Mouse (Mus musculus): ENCODE results near the gene Tbc1d22a. TPM values are rescaled to one million over a fixed set of nuclear protein-coding genes. Genes with fewer than 3 reads are reported as not detected.
A peak's percentile ranks its signal among the peaks of the same experiment; 100 is the strongest.

Gene Tbc1d22a
- total RNA-seq, 2 experiments from 2014 or later, result 32.3 TPM

DNA sequence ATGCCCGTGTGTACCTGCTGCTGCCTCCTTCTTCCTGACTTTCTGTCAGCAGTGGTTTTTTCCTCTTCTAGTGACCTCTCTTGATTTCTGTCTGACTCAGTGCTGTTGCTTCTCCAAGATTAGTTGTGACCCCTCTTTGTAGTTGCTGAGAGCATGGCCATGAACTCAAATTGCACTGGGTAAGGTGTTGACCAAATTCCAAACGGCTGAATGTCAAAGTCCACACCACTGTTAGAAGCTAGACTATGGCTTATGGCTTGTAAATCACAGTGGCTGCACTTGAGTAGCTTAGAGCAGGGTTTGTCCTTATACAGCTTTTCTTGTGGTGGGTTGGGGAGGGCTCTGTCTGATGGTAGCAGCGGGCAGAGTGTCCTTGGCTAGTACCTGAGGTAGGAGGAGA lies 156.6 kb downstream of the Tbc1d22a start:
- no peak for DNase-seq (ENCODE audit: low spot score in 2 of 2)

DNA sequence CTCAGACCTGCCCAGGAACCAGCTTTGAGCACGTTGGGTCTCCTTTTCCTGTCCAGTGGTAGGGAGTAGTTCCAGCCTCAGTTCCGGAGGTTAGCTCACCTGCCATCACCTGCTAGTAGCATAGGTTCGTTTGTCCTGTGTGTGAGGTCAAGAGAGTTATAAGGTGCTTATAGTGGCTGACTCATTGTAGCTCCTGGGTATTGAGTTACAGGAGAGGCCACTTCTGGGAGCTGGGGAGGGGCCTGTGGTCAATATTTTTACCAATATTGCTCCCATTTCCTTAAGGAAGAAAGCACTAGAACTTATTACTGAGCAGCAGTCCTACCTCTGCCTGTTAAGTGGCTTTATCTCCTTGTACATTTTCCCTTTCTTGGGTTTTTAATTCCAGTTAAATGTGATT lies 161.0 kb downstream of the Tbc1d22a start:
- no peak for DNase-seq (ENCODE audit: low spot score in 2 of 2)

DNA sequence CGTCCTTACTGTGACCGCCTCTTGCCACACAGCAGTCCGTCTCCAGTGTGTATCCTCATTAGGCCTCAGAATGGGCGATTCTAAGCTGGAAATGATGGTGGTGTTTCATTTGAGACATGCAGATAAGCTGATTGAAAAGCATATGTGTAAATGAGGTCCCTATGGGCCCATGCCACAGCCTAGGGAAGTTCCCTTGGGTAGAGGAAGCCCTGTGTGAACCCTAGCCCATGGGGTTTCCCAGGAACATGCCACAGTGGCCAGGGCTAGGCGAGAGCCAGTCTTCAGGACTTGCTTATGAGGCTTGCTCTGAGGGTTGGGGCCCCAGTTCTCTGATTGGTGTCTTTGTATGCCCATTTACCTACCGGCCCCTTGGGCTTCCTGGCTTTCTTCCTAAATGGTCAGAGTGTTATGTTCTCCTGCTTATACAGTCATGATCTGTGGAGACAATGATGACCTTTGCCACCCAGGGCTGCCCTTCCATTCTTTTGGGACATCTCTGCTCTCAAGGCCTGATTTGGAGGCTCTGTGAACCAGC lies 161.7 kb downstream of the Tbc1d22a start:
- DNase-seq (ENCODE audit: low spot score in 2 of 2), result no peak

DNA sequence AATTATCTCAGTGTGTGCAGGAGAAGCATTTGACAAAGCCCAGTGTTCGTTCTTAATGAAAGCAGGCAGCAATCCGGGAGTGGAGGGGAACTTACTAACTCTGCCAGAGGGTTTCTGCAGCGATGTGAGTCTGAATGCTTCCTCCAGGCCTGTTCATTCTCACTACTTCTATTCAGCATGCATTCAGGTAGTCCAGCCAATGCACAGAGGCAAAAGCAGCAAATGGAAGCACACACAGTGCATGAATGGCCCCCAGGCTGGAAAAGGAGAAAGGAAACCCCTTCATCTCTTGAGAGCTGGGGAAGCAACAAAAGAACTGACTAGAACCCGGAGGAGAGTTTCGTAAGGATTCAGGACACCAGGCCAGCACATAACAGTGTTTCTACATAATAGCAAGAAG lies 169.0 kb downstream of the Tbc1d22a start:
- DNase-seq (ENCODE audit: low spot score in 2 of 2), result no peak

DNA sequence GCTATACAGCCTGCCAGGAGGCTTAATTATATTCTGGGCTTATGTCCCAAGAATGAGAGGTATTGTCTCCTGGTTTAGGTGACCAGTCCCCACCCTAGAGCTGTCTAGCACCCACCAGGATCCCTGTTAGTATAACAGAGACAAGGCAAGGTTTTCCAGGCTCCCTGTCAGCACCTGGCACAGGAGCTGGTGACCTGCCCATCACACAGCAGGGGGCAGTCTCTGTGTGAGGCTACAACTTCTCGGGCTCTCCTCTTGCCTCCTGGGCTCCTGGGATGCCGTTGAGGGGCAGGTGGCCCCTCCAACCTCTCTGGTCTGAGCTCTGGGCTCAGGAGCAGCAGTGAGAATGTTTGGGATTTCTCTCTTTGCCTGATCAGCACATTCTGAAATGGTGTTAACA lies 171.2 kb downstream of the Tbc1d22a start:
- DNase-seq (ENCODE audit: low spot score in 2 of 2), result no peak

DNA sequence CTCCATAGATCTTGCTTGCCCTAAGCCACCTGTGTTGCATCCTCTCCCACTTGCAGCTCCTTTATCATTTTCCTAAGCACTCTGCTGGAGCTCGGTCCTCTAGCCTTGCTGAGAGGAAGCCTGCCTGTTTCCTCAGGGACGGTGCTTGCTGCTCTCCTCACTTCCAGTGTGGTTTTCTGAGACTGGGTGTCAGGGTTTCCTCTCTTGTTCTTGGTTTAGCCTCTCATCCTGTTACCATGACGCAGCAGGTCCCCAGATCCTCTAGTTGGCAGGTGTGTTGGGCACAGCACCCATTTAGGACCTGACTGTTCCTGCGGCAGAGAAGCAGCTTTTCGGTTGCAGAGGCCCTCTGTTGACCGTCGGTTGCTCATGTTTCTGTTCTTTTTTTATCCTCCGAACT lies 172.1 kb downstream of the Tbc1d22a start:
- DNase-seq (ENCODE audit: low spot score in 2 of 2), result no peak

DNA sequence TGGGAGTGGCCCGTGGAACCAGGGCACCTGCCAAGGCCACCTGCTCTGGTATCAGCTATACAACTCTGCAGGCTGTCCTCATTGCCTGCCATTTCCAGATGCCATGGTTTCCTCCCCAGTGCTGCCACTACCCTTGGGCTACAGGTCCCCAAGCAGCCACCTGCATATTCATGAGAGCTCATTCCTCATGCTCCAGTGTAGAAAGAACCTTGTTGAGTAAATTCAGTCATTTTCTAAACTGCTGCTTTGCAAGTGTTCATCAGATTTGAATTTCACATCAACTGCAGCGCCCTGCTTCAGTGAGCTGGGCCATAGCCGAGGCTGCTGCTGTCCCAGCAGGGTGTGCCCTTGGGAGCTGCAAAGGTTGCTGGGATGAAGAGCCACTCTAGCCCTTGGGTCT lies 174.3 kb downstream of the Tbc1d22a start:
- DNase-seq (ENCODE audit: low spot score in 2 of 2), result no peak

DNA sequence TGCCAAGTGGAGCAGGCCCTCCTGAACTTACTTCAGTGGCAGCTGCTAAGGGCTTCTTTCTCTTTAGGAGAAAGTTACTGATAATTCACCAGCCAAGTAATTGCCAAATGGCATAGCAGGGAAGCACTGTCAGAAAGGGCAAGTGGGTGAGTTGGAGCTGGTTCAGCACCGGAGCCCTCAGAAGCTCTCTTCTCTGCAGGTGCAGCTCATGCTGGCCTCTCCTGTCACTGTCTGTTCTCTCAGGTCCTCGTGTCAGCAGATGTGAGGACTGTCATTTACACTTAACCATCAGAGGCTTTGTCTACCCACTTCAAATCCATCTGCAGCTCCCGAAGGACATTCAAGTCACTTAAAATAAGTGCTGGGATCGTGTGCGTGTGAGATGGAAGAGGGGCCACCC lies 190.6 kb downstream of the Tbc1d22a start:
- no peak for DNase-seq (ENCODE audit: low spot score in 2 of 2)

DNA sequence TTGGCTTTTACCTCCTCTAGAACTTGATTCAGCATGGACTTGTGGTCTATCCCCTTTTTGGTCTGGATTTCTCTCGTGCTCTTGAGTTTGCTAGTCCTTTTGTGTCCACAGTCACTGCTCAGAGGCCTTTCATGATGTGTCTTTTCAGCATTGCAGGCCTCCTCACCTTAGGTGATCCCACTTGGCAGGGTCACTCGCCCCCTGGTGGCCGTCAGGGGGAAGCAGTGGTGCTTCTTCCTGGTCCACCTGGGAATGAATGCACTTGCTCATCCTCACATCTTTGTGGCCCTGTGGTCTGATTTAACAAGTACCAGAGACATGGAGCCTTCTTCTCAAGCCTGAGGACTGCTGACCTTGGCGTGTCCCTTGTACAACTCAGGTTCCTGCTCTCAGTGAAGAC lies 191.3 kb downstream of the Tbc1d22a start:
- DNase-seq (ENCODE audit: low spot score in 2 of 2), result peak; percentile 15 to 35

DNA sequence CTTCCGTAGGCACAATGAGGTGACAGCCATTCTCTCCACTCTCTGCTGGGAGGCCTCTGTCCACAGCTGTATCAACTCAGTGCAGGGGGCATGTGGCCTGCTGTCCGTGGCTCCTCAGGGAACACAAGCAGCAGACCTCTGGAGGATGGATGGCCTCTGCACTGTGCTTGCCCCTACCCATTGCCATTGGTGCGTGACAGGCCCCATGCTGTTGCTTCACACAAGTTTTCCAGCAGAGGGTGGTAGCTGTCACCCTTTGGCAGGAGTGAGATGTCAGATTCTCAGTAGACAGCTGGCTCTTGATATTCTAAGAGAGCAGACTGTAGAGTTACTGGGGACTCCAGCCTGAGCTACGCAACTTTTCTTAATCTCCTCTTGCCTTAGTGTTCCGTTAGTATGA lies 195.1 kb downstream of the Tbc1d22a start:
- no peak for DNase-seq (ENCODE audit: low spot score in 2 of 2)

DNA sequence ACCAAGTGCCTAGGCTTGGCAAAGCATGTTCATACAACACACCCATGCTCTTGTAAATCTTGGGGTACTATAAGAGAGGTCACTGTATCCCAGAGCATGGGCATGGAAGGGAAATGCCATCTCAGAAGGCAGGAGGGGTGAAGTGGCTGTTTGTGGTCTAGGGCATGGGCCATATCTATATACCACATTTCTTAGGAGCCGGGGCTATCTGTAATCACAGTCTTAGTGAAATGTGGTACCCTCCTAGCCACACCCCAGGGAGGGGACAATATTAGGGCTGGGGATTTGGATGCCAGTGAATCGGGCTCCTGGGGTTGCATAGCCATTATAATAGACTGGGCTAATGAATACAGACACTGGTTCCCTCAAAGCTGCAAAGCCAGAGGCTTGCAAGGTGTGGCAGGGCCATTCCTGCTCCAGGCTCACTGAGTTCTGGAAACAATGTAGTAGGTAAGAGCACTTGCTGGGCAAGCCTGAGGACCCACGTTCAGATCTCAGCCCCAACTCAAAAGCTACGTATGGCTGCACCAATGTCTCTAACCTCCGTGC lies 197.3 kb downstream of the Tbc1d22a start:
- DNase-seq (ENCODE audit: low spot score in 2 of 2), result no peak

DNA sequence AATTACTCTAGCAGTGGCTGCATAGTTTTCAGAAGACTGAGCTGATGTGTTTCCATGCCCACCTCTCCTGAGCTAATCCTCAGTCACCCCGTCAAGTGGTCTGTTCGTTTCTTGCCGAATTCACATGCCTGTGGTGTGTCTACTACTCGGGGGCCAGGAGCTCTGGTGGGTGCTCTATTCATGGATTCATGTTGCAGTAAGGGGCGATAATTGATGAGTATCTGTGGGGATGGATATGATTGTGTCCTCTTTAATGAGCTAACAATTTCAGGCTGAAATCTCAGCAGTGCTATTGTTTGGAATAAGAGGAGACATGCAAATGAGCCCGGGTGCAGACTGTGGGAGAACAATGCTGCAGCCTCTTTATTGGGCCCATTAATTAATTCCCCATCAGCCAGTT lies 201.7 kb downstream of the Tbc1d22a start:
- no peak for DNase-seq (ENCODE audit: low spot score in 2 of 2)

DNA sequence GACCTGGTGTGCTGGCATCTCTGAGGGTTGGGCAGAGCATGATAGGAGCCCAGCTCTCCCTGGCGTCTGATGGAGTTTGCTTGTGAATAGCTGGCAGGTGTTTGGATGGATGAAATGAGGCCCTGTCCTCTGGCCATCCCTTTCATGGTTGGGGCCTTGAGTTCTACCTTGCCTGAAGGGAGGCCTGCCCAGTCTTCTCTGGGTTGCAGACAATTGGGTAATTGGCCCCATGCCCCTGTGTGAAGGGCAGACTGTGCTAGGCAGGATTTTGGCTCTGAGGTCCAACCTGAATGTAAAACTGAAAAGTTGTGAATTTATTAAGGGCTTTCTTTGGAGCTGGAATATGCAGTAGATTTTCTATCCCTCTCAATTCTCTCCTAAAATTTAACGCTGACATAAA lies 204.2 kb downstream of the Tbc1d22a start:
- DNase-seq (ENCODE audit: low spot score in 2 of 2), result no peak

DNA sequence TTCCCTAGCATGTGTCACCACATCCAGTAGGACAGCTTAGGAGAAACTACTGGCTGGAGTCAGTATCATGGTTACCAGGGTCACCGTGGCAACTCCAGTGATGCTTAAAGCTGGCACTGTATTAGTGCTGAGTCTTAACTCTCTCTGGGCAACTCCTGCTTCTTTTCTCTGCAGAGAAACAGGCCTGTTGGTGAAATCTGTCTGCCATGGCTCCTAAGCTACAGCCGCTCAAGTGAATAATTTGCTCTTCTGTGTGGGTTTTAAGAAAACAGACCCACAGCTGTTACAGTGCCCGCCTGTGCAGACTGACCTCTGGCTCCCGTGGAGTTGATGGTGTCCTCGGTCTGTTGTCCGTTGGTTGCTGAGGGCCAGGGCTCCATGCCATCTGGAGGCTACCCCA lies 205.4 kb downstream of the Tbc1d22a start:
- no peak for DNase-seq (ENCODE audit: low spot score in 2 of 2)

DNA sequence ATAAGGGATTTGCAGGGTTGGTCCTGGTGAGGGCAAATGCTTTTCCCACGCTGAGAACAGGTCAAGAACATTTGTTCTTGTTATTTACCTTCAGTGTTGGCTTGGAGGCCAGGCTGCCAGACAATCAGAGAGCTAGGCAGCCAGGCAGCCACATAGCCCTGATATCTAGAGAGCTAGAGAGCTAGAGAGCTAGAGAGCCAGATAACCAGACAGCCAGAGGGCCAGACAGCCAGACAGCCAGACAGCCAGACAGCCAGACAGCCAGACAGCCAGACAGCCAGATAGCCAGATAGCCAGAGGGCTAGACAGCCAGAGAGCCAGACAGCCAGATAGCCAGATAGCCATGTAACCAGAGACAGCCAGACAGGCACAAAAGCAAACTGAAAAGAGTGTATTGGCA lies 208.6 kb downstream of the Tbc1d22a start:
- DNase-seq (ENCODE audit: low spot score in 2 of 2), result no peak

DNA sequence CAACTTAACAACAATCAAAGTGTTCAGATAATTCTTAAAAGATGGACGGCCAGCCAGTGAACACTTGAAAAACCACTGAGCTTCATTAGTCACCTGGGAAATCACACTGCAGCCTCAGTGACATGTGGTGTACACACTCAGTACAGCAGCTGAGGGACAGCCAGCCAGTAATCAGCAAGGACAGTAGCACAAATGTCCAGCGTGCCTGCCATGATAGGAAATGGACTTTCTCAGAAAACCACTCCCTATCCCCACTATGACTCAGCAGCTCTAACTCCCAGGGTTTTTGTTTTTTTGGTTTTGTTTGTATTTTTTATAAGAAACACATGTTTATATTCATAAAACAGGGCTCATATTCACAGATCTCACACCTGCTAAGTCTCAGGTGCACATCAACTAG lies 209.6 kb downstream of the Tbc1d22a start:
- no peak for DNase-seq (ENCODE audit: low spot score in 2 of 2)

DNA sequence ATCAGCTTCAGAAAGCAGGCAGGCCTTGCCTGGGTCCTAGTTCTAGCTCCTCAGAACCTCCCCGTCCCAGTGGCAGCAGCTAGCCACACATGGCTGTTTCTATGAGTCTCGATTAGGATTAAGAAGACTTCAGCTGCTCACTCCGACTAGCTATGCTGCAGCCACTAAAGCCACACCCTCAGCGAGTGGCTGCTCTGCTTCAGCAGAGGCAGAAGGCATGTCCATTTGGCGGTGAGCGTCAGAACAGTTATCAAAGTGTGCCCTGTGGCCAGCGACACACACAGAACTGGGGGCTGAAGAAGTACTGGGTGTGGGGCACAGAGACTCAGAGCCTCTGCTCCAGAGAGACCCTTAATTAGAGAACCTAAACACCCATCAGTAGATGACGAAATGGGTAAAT lies 210.7 kb downstream of the Tbc1d22a start:
- no peak for DNase-seq (ENCODE audit: low spot score in 2 of 2)

DNA sequence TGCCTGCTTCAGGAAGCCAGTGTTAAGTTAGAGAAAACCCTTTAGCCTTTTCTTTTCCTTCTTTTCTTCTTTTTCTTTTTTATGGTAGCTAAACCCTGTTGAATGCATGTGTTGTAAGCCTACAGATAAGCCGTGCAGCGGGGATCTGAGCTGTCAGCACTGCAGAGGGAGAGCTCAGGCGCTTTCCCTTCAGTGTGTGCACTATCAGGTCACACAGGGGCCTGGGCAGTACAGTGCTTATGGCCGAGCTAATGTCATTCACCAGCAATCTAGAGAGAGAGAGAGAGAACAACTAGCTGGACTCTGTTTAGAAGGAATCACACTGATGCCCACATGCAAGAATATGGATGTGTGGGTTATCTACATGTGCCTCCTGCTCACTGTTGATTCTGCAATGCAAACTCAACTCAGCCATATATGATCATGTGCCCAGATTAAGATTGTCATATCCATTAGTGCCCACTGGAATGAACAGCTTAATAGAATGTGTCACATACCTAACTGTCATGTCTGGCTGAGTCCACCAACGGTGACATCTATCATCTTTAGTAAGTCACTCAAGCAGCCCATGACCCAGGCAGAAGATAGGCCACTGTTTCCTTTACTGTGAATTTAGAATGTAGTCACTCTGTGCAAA lies 212.2 kb downstream of the Tbc1d22a start:
- DNase-seq (ENCODE audit: low spot score in 2 of 2), result no peak

DNA sequence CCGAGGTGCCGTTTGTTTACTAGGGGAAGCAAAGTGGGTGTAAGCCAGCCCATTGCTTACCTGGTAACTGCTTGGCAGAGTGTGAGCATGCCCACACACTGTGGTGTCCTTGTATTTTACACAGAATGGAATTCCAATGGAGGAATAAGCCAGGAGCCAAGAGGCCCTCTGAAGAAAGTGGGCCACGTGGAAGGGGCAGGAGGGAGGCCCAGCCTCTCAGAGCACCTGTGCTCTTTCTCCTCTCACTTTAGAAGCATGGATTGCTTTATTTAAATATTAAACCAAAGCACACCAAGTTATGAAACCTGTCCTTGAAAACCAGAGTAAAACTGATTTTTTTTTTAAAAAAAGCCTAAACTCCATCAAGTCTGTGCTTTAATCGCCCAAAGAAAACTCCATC lies 213.2 kb downstream of the Tbc1d22a start:
- no peak for DNase-seq (ENCODE audit: low spot score in 2 of 2)

DNA sequence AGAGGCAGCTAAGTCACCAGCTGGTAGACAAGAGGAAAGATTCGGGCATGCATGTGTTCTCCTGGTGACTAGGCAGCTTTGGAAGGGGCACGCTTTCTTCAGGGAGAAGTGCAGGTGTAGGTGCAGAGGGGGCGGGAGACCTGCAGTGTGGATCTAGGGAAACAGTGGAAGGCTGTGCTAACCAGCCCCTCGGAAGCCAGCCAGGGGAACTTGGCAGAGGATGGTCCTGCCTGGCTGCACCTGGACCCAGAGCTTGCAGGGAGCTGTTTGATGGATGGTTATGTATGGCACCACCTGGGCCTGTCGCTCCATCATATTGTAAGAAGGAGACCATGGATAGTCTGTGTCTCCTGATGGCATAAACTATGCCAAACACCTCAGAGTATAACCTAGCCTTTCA lies 214.2 kb downstream of the Tbc1d22a start:
- no peak for DNase-seq (ENCODE audit: low spot score in 2 of 2)

DNA sequence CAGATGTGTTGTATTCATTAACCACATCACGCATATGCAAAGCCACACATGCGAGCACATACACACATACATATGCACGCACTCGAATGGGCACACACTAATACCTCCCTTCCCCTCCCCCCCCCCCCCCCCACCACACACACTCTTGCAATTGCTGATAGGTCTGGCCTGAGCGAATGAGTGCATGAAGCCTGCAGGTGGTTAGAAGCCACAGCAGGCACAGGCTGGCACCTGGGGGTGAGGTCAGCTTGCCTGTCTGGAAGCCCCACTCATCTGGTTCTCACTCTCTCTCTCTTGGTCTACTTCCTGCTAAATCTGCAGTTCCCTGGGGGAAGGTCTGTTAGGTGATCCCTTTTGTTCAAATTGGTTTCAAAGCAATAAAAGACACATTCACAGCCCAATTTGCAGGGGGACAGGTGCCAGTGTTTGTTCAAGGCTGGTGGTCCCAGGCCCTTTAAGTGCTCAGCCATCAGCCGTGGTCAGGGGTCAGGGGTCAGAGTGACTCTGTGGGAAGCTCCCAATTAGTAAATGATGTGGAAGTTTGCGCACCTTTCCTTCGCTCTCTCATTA lies 215.6 kb downstream of the Tbc1d22a start:
- no peak for DNase-seq (ENCODE audit: low spot score in 2 of 2)

DNA sequence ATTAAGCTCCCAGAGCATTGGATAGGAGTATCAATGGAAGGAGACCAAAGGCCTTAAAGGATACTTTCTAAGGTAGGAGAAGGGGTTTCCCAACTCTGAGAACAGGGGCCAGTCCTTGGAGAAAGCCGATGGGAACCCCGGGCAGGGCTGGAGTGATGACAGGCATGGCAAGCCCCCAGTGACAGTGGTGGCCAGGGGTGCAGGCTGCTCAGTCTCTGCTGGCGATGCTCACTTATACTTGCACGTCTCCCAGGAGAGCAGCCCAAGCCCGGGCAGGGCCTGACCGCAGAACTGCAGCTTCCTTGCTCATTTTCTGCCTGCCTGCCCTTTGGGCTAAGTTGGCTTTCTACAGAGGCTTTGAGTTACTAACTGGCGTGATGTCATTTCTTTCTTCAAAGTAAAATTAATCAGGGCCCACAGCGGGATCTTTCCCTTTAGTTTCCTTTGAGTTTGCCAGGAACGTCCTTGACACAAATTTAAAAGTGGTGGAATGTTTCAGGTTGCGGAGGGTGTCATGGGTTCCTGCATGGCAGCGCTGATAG lies 217.4 kb downstream of the Tbc1d22a start:
- DNase-seq (ENCODE audit: low spot score in 2 of 2), result no peak

DNA sequence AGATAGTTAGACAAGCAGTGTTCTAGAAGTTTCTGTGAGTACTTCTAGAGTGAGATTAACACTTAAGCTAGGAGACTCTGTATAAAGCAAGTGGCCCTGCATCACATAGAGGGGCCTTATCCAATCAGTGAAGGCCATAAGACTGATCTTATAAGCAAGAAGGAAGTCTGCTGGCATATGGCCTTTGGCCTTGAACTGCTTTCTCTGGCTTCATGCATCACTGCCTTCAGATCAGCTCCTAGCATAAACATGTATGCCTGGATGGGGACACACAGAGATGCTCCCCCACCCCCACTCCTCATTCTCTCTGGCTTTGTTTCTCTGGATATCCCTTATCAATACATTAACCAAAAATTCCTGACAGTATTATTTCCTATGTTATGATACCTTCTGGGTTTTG lies 218.5 kb downstream of the Tbc1d22a start:
- no peak for DNase-seq (ENCODE audit: low spot score in 2 of 2)
